Mouse (Mus musculus) spleen, postnatal 14 days (tissue): ENCODE measurements around the gene Prdx1.
A peak's percentile ranks its signal among the peaks of the same experiment; 100 is the strongest.
"Not testable (repeated sequence)": the region's sequence is repeated elsewhere in the genome, so short reads cannot be mapped to it uniquely, and the experiment has no call there.

ENCODE experiments used
- DNase-seq, 2 experiments: peaks; one replicate each; pipeline ENCODE4 v3.0.0; 2021 to 2022; ENCODE audit warnings: low spot score in 2 of 2

Prdx1 gene

DNA sequence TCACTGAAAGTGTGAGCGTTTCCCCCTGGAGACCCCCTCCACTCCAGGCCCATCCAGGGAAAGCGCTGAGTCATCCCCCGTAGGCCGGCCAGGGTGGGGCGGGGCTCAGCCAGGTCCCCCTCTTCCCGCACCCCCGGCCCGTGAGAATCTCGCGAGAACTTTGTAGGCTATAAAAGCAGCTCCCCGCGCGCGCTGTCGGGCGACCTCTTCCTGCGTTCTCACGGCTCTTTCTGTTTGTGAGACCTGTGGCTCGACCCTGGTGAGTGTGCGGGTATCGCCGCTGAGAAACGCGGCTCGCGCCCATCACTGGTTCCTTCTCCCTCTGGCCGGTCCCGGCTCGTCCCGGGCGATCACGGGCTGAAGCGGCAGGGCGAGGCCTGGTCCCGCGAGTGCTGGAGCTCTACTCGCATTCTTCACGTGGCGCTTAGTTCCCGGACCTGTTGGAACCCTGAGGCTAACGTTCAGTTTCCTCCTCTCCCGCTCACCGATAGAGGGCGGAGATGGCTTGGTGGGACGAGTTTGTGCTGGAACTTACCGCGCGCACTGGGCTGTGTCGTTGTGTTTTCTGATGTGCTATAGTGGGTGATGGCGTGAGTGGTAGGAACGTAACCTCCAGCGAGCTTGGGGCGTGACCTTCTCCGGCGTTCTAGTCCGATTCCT is at the start of gene Prdx1:
TSS of gene Prdx1 (plus strand) at position 143 of the 660 bp plus-strand sequence.
- peak; percentile 87 to 93 for DNase-seq

DNA sequence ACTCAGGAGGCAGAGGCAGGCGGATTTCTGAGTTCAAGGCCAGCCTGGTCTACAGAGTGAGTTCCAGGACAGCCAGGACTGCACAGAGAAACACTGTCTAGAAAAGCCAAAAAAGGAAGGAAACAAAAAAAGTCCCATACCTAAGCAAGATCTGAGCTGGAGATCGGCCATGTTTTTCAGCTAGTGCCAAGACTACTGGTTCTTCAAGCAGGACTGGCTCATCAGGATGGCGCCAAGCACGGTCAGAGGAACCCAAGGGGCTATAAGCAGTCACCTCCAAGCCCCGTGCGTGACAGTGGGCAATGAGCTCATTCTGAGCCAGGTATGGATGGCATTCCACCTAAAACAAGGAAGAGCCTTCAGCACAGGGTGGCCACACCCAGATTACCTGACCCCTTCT is 46.5 kb upstream of the Prdx1 start:
- no peak for DNase-seq

DNA sequence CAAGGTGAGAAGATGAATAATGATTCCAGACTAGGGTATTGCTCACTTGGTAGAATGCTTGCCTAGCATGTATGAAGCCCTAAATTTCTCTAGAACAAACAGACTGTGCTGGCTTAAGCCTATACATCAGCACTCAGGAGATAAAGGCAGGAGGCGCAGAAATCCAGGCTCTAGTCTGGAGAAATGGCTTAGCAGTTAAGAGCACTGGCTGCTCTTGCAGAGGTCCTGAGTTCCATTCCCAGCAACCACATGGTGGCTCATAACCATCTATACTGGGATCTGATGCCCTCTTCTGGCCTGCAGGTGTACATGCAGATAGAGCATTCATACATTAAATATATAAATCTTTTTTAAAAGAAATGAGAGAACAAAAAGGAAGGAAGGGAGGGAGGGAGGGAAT is 43.3 kb upstream of the Prdx1 start:
- no peak for DNase-seq

DNA sequence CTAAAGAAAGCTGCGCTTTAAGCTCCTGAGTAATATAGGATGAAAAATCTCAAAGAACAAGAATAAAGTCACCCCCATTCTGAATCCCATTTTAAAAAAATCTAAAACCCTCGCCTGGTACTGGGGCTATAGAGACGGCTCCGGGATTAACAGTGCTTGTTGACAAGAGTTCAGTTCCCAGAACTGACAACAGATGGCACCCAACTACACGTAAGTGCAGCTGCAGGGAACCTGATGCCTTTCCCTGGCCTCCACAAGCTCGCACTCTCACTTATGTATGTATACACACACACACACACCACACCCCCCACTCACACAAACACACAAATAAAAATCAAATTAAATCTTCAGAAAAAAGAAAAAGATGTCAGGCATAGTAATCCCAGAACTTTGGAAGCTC is 41.0 kb upstream of the Prdx1 start:
- DNase-seq: no peak

DNA sequence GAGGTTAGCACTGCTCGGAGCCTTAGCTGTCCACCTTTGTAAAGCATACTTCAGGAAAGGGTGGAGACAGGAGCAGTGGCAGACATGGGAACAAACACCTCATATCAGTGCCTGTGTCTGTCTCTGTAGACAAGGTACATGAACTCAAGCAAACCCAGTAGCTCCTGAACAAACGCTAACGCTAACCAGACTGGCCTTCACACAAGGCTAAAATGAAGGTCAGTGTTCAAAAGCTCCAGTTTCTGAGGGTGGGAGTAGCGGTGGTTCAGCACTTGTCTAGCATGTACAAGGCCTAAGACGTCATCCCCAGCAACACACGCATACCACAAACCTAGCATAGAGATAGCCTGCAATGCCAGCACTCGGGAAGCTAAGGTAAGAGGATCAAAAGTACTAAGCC is 39.7 kb upstream of the Prdx1 start:
- no peak for DNase-seq

DNA sequence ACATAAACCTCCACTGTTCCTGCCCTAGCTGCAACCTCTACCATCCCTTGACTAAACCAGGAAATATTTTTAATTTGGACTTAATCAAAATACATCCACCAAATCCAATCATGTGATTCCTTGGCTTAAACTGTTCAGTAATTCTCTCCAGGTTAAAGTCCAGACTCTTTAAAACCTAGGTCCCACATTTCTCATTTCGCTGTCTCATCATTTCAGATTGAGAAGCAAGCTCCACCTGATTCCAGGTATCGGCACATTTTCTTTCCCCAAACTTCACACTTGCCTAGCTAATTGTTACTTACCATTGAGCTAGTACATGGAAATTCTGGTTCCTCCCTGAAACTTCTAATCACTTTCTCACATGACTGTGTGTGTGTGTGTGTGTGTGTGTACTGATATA is 35.9 kb upstream of the Prdx1 start:
- DNase-seq: no peak

DNA sequence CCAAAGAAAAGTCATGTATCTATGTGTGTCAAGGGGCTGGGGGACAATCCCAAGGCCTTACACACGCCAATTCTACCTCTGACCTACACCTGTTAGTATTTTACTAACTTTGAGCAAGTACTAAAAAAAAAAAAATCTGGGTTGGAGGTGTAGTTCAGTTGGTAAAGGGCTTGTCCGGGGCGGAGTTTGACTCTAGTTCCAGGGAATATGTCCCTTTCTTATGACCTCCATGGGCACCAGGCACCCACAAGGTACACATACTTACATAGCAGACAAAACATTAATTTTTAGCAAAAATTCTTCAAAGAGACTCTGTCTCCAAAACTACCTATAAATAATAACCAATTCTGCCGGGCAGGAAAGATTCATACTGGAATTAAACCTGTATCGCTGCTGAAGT is 35.0 kb upstream of the Prdx1 start:
- no peak for DNase-seq

DNA sequence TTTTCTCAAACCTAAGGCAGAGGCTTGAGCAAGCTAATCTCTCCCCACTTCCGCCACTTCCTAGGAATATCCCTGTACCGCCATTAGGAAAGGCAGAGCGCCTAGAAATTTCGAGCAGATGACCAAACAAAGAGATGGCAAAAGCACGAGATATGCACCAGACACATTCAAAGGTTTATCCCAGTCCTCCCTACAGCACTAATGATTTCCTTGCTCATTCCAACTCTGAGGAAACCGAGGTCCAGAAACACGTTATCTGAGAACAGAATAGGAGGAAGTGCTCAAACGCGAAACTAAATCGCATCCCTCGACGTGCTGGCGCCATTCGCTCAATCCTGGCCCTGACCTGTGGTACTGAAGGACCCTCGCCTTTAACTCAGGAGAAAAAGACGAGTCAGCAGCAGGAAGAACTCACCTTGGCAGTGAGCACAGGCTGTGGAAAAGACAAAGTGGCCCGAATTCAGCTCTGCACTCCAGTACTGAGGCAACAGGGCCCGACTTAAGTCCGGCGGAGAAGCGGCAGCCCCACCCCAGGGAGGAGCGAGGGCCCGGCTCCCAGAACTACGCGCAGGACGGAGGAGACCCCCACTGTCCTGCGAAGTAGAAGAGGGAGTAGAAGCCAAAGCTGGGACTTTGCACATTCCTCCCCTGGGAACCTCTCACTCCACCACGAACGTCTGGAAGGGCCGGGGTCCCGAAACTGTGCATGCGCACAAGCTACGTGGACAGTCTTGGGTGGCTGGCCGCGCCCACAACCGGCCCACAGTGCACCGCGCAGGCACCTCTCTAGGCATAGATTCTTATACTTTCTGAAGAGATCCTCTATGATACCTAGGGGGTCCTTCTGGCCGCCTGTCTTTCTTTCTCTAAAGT is 34.2 kb upstream of the Prdx1 start, which contains the start of gene Akr1a1:
TSS of gene Akr1a1 (minus strand) at position 757 of the 873 bp plus-strand sequence.
- DNase-seq: peak; percentile 73 to 76

DNA sequence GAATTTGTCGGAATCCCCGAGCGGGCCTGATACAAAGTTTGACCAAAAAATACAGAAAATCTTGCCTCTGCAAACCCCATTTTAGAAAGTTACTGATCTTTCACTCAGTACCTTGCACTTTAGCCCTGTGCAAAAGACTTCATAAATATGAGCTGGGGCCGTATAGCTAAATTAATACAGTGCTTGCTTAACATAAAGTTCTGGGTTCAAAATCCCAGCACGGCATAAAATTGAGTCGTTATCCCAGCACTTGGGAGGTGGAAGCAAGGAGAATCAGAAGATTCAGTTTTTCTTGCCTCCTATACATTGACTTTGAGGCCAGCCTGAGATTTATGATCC is 33.6 kb upstream of the Prdx1 start:
- no peak for DNase-seq

DNA sequence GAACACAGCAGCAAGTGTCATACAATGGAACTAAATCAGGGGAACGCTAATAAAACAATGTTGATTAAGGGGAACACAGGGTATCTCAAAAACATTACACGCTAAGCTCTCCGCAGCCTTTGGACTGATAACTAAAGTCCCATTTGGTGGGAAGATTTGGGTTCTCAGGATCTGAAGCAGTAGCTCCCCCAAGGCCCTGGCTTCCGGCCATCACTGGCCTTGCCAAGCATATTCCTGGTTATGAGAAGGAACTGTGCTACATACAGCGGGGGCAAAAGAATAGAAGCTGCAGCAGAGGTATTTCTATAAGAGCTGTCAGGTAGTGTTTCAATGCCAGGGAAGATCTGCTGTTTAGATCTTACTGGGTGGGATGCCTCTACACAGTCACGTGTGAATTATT is 32.1 kb upstream of the Prdx1 start:
- DNase-seq: no peak

DNA sequence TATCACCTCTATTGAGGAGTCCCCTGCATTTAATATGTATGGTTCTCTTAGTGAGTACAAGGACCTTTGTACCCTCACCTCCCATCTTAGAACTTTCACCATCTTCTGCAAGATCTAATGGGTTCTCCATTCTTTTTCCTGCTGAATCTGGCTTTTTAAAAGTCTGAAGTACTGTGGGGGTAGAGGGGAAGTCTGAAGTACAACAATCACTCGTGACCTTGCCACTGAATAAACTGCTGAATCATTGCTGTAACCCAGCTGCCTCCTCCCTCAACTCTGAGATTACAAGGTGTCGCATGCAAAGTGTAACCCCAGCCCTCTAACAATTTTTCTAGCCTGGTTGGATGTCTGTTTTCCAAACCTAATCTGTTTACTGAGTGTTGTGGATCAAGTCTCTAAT is 30.2 kb upstream of the Prdx1 start:
- DNase-seq: no peak

DNA sequence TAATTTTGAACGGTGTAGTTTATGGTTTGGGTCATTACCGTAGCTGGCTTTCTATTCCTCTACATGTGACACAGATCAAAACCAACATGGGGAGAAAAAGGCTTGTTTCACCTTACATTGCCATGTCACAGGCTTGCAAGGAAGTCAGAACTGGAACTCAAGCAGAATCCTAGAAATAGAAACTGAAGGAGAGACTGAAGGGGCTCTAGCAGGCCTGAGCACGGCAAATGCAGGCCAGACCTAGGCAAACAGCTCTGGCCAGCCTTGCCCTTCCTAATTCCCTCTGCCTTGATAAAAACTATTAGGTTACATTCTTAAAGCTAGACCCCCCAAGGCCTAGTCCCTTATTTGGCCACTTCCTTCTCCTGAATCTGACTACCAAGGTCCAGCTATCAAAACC is 29.7 kb upstream of the Prdx1 start:
- DNase-seq: no peak

DNA sequence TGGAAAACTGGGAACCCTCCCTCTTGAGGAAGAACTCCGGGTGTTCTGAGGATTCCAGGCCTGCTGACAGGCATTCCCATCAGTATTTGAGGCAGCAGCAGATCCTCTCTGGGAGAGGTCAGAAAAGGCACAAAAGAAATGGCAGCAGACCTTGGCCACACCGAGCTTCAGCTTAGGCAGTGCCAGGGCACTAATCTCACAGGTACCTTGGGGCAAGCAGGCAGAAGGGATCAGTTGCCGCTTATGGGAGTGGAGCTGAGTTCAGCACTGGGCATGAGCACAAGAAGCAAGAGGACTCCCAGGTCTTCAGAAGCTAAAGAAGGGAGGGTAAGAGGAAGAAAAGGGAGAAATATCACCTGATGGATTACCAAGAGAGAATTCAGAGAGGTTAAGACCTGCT is 27.4 kb upstream of the Prdx1 start:
- DNase-seq: no peak

DNA sequence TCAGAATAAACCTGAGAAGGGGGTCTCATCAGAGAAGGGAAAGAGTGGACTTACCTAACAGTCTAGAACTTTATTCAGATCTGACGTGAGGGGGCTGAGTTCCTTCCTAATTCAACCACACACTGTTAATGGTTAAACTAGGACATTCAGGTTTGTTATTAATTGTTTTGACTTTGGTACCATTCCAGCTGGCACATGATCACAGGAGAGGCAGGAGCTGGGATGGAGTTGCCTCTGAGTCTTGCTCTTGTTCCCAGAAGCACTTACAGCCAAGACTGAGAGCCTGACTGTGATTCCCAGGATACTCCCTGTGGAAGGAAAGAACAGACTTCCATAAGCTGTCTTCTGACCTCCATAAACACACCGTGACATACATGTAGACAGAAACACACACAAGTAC is 25.9 kb upstream of the Prdx1 start:
- no peak for DNase-seq

DNA sequence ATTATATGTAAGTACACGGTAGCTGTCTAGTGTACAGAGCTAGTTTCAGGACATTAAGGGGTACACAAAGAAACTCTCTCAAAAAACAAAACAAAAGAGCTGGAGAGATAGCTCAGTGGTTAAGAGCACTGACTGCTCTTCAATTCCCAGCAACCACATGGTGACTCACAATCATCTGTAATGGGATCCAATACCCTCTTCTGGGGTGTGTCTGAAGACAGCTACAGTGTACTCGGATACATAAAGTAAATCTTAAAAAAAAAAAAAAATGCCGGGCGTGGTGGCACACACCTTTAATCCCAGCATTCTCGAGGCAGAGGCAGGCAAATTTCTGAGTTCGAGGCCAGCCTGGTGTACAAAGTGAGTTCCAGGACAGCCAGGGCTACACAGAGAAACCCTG is 25.4 kb upstream of the Prdx1 start:
- not testable (repeated sequence) for DNase-seq

DNA sequence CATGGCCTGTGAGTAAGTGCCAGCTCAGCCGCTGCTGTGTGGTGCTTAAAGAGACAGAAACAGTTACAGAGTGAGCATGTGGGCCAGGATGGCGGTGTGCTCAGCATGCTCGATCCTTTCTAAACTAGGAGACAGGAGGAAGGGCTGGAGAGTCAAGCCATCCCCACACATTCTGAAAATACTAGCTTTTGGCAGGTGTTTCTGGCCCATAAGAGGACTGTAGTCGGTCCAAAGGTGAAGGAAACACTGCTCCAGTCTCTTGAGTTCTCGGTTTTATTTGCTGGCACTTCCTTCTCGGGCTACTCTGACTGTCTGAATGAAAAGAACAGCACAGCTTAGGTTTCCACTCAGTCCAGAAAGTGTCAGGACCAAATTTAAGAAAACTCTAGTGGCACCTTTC is 24.5 kb upstream of the Prdx1 start:
- no peak for DNase-seq

DNA sequence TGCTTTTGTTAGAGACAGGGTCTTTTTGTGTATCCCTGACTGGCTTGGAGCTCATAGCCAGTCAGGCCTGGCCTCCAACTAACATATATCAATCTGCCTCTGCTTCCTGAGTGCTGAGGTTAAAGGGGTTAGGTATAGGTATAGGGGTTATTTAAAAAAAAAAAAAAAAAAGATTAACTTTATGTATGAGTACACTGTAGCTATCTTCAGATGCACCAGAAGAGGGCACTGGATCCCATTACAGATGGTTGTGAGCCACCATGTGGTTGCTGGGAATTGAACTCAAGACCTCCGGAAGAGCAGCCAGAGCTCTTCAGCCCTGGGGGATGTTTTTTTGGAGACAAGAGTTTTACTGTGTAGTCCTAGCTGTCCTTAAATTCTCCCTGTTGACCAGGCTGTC is 23.3 kb upstream of the Prdx1 start:
- no peak for DNase-seq

DNA sequence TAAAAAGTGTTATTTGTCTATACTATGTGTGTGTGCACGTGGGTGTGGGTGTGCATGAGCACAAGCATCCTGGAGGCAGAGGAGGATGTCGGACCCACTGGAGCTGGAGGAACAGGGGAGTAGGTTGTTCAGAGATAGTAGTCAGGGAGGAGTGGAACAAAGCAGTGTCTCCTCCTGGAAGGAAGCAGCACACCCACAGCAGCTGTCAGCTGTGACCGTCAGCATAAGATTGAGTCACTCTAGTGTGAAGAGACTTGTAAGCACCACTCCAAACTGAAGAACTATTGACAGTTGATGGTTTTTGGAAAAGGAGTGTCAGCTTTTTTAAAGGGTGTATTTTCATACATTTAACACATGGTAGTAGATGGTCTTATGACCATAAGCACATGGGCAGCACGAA is 18.7 kb upstream of the Prdx1 start:
- DNase-seq: no peak

DNA sequence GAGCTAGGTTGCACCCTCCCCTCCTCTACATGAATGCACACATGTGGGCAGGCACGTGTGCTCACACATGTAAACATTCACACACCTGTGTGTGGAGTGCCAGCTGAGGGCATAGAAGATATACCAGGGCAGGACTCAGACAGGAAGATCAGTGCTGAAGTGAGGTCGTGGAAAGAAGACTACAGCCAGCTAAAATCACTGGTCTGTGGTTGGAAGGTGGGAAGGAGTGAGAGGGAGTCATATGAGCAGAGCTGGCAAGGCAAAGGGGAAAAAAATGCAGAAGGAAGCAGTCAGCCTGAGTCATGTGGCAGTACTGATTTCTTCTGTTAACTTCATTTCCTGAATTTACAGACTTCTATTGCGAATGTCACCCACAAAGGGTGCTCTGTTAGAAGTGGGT is 17.2 kb upstream of the Prdx1 start:
- no peak for DNase-seq

DNA sequence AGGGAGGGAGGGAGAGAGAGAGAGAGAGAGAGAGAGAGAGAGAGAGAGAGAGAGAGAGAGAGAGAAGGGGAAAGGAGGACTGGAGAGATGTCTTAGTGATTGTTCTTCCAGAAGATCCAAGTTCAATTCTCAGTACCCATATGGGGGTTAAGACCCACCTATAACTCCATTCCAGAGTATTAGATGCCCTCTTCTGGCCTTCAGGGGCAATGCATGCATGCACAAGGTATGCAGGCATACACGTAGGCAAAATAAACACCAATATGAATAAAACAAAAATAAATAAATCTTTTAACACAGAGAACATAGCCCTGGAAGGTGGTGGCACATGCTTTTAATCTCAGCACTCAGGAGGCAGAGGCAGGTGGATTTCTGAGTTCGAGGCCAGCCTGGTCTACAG is 16.1 kb upstream of the Prdx1 start:
- DNase-seq: no peak

DNA sequence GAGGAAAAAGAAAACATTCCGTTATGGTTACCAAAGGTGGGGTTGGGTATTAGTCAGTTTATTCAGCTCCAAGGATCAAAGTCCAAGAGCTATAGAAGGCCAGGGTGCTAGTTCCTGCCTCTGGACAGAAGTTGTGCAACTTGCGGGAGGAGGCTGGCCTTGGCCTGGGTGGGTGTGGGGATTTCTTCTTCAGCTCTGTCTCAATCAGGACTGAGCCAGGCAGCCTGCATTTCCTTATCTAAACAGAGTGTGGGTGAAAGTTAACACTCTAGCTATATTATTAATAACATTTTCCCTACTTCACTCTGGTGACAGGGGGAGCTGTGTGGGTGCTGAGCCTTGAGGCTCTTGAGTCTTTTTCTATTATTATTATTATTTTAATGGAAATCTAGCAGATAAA is 12.6 kb upstream of the Prdx1 start:
- DNase-seq: peak in 1 of 2 experiments; percentile 7

DNA sequence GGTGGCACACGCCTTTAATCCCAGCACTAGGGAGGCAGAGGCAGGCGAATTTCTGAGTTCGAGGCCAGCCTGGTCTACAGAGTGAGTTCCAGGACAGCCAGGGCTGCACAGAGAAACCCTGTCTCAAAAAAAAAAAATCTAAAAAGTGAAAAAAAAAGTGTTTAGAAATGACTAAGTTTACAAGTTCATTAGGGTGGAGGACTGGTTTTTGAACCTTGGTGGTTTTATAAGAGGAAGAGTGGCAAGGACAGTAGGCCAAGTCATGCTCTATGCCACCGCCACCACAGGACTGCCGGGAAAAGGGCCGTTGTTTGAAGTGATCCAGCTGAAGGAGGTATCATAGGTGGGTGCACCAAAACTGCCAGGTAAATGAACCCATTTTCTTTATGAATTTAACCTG is 10.6 kb upstream of the Prdx1 start:
- not testable (repeated sequence) for DNase-seq

DNA sequence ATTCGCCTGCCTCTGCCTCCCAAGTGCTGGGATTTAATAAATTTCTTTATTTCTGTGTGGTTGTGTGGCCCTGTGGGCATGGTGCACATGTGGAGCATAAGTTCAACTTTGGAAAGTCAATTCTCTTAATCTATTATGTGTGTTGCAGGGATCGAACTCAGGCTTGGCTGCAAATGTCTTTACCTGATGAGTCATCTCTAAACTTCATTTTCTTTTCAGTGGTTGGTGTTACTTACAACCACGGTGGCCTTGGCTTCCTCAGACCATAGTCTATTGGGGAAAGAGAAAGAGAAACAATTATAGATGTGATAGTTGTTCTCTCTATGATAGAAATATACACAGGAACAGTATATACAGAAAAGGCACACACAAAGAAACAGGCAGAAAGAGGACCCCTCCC is 9.3 kb upstream of the Prdx1 start:
- DNase-seq: no peak

DNA sequence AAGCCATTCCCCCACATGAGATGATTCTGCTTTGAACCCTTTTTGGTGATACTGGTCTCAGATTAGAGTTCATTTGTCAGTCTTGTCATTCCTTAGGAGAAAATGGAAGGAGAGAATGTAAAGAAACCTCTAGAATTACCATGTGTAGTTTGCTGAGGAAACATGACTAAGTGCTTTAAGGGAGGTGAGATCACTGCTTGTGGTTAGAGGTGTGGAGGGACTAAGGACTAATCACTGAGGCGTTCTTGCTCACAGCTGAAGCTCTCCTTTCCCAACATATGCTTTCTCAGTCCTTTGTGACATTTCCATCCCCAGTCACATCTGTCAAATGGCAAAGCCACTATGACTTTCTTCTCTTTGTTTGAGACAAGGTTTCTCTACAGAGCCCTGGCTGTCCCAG is 7.5 kb upstream of the Prdx1 start:
- no peak for DNase-seq
